Mouse (Mus musculus): ENCODE measurements around the gene Klhl11. TPM values are rescaled to one million over a fixed set of nuclear protein-coding genes. Genes with fewer than 3 reads are reported as not detected.

The Klhl11 gene
- total RNA-seq, 2 experiments from 2014 or later, result 4.7 to 4.9 TPM

DNA sequence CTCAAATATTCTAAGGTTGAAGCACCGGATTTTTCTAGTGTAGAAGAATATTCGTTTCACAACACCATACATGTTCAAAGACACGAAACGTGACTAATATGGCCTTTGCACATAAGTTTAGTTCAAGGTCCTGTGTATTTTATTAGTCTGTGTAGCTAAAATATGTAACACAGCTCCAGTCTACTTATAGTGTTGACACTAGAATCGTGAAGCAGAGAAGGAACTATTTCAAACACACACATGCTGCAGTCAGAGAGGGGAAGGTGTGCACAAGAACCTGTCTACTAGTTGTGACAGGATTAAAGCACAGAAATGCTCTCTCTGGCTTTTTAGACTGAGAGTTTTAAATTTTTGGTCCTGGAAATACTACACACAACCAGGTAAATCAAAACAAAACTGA lies 14.8 kb downstream of the Klhl11 start:
- TF ChIP-seq CTCF (IDR thresholded peaks at IDR 0.05), result no peak
- Histone ChIP-seq H3K4me3 (no peak overlapping the region), H3K27ac (no peak overlapping the region)
- intact Hi-C loops (cut with DNase I), result no loop called here
- DNase-seq, result no peak

DNA sequence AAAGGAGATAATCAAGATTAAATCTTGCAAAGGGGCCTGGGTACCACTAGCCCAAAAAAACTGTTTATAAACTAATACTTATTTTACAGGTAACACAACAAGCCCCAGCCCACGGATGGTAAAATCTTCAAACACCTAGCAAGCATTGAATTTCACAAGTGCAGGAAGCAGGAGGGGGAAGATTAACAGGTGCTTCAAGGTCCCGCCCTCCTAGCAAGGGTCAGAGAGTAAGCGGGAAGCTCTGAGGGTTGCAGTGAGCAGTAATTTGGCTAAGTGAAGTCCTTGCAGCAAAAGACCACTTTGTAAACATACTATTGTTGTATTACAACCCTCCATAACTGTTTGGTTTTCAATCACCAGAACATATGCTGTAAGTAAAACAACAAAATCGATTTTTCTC lies 15.3 kb downstream of the Klhl11 start:
- intact Hi-C loops (cut with DNase I), result no loop called here
- Histone ChIP-seq H3K27ac (no peak overlapping the region), H3K4me3 (no peak overlapping the region)
- no peak for TF ChIP-seq CTCF (IDR thresholded peaks at IDR 0.05)
- no peak for DNase-seq

DNA sequence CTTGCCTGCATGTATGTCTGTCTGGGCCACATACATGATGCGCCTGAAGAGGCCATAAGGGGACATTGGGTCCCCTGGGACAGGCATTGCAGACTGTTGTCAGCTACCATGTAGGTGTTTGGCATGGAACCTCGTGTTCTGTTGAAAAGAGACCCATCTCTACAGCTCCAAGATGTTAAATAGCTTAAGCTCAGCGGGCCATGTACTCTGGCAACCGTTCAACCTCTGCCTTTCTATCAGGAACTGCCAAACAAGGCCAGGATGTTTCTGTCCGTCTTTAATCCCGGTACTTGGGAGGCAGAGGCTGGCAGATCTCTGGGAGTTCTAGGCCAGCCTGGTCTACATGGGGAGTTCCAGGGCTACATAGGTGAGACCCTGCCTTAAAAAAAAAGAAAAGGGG lies 29.9 kb downstream of the Klhl11 start:
- intact Hi-C loops (cut with DNase I), result no loop called here
- H3K4me3 ChIP-seq, result no peak overlapping the region
- DNase-seq, result no peak
- no peak for TF ChIP-seq CTCF (IDR thresholded peaks at IDR 0.05)
- H3K27ac ChIP-seq, result no peak overlapping the region

DNA sequence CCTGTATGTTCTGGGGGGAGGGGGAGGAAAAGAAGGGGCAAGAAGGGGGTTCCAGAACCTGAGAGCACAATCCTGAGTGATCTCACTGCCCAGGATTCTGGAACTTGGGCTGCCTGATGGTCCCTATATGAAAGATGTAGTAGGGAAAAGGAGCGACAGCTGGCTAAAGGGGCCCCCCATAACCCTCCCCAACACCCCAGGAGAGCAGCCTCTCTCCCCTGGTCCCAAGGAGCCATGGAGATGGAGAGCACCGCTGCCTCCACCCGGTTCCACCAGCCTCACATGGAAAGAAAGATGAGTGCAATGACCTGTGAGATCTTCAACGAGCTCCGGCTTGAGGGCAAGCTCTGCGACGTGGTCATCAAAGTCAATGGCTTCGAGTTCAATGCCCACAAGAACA lies 30.7 kb downstream of the Klhl11 start, which contains the start of the genes Nt5c3b and Klhl10:
TSS of gene Nt5c3b (minus strand) at position 12 of the 400 bp plus-strand sequence.
TSS of gene Klhl10 (plus strand) at position 121 of the 400 bp plus-strand sequence.
- no peak for DNase-seq
- no peak for TF ChIP-seq CTCF (IDR thresholded peaks at IDR 0.05)
- Histone ChIP-seq H3K27ac (peak within 1 kb of the TSS; percentile 85), H3K4me3 (peak within 1 kb of the TSS; percentile 93)
- intact Hi-C loops (cut with DNase I), result no loop called here

DNA sequence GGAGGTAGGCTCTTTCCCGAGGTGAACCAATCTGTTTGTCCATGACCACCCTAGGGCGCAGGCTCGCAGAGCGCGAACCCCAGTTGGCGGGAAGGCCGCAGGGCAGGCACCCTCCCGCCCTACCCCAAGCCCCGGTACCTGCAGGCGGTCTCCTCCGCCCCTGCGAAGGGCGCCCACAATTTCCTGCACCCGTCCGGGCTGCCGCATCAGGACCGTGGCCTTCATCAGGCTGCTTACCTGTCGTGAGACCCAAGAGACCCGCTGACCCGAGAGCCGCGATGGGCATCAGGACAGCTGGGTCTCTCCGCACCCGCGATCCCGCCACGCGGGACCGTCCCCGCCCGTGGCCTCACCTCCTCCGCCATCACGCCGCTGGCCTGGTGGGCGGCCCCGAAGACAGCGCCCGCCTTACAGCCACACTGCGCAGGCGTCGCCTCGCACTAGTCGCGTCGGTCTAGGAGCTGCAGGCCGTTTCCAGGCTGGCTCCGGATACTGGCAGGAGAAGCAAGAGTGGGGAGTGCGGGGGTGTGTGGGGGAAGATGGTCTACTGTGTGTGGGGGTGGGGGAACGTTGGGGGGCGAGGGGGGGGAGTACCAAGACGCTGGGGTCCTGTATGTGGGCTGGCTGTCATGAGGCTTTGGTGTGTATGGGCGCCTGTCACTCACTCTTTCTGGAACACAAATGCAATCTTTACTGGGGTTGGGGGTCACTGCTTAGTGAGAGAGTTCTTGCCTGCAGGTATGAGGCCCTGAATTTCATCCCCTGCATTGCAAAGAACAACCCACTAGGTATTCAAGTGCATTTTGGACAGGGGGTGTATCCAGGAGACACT lies 31.6 kb downstream of the Klhl11 start:
- DNase-seq, result peak; percentile 91
- intact Hi-C loops (cut with DNase I), result no loop called here
- H3K4me3 ChIP-seq, result peak overlapping the region; percentile 93
- no peak for TF ChIP-seq CTCF (IDR thresholded peaks at IDR 0.05)
- peak overlapping the region; percentile 85 for H3K27ac ChIP-seq

DNA sequence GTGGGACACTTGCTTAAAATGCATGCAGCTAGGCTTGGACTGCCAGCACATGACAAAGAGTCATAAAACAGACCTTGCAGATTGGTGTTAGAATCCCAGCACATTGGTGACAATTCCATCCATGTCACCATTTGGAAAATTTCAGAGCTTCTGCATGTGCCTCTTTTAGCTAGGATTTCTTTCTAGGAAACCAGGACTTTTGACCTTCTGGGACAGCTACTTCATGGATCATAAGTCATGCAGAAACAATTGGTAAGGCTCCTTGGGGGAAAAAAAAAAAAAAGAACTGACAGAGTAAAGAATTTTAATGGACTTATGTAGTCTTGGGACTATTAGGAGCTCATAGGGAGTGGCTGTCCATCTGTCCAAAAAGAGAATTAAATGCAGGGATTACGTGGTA lies 34.6 kb downstream of the Klhl11 start:
- intact Hi-C loops (cut with DNase I), result no loop called here
- no peak overlapping the region for H3K27ac ChIP-seq
- DNase-seq, result no peak
- no peak for TF ChIP-seq CTCF (IDR thresholded peaks at IDR 0.05)
- no peak overlapping the region for H3K4me3 ChIP-seq

DNA sequence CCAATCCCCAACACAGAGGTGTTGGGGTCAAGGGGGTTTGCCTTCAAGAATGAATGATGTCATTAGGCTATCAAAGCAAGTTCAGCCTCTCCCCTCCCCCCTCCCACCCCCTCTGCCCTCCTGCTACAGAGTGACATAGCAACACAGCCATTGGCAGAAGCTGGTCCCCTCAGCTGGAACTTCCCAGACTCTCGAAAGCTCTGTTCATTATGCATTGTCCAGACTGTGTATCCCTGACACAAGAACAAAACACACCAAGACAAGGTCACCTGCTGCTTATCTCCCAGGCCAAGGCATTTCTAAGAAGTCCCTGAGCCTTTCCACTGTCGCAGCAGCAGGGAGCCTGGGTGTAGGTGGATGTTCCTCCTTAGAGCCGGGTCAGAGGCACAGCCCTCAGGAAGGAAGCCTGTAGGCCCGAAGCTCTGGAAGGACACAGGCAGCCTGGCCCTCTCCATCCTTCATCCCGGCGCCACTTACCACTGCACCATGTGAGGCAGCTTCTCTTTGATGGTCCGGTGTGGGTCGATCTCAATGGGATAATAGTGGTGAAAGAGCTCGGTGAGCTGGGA lies 36.8 kb downstream of the Klhl11 start:
- H3K27ac ChIP-seq, result no peak overlapping the region
- TF ChIP-seq CTCF (IDR thresholded peaks at IDR 0.05), result no peak
- intact Hi-C loops (cut with DNase I), result no loop called here
- no peak for DNase-seq
- no peak overlapping the region for H3K4me3 ChIP-seq

DNA sequence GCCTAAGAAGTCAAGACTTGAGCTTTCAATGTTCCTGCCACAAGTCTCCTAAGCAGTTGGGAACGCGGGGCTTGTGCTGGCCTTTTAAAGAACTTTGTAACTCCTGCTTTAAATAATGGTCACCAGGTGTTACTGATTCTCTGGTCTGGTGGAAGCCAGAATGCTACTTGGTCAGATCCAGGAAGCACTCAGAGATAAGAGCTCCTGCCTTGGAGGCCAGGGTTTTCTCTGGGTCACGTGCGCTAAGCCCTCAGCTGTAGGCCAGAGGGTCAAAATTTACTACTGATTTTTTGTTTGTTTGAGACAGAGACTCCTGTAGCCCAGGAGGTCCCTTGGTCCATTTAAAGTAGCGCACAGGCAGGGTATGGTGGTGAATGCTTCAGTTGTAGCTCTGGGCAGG lies 40.5 kb downstream of the Klhl11 start:
- DNase-seq, result no peak

DNA sequence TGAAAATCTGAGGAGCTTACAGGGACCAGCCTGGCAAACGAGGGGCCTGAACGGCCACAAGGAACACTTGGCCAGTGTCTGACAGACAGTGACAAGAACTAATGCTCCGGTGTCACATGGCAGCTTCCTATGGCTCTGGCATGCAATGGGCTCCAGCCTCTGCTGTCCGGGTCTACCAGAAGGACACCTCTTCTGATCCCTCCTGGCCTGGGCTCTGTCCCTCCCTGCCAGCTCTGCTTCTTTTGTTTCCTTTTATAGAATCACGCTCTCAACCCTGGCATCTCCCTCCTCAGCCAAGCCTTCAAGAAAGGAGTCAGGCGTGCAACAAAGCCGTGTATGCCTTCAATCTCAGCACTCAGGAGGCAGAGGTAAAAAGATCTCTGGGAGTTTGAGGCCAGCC lies 42.5 kb downstream of the Klhl11 start:
- no peak for DNase-seq
- H3K27ac ChIP-seq, result no peak overlapping the region

More for the DNA sequence above, 40.5 kb downstream of the Klhl11 start:
- no peak overlapping the region for H3K27ac ChIP-seq
- no peak overlapping the region for H3K4me3 ChIP-seq
- no peak for TF ChIP-seq CTCF (IDR thresholded peaks at IDR 0.05)
- intact Hi-C loops (cut with DNase I), result no loop called here

DNA sequence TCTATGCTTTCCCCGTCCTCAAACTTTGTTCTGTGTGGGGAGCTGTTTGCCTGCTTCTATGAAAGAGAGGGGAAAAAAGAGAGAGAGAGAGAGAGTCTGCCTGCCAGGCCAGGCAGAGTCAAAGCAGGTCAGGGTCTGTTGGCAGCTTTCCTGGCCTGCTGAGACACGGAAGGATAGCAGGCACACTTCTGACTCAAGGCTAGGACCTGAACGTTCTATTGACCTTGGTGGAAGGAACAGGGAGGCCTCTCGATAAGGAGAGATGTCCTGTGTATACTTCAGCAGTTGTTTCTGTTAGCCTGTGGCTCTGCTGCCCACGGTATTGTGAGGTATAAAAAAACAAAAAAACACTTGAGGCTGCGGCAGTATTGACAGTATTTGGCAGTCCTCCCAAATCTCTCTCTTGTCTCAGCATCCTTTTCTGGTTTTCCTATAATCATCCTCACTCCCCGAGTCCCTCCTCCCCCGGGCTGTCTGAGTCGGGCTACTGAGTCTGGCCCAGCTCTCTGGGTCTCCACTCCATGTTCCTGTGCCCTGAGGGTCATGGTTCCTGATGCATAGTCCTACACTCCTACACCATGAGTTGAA lies 43.8 kb downstream of the Klhl11 start:
- DNase-seq, result peak; percentile 13
- no peak for TF ChIP-seq CTCF (IDR thresholded peaks at IDR 0.05)
- intact Hi-C loops (cut with DNase I), result no loop called here
- Histone ChIP-seq H3K27ac (no peak overlapping the region), H3K4me3 (no peak overlapping the region)

More for the DNA sequence above, 42.5 kb downstream of the Klhl11 start:
- no peak overlapping the region for H3K4me3 ChIP-seq
- intact Hi-C loops (cut with DNase I), result no loop called here
- no peak for TF ChIP-seq CTCF (IDR thresholded peaks at IDR 0.05)

DNA sequence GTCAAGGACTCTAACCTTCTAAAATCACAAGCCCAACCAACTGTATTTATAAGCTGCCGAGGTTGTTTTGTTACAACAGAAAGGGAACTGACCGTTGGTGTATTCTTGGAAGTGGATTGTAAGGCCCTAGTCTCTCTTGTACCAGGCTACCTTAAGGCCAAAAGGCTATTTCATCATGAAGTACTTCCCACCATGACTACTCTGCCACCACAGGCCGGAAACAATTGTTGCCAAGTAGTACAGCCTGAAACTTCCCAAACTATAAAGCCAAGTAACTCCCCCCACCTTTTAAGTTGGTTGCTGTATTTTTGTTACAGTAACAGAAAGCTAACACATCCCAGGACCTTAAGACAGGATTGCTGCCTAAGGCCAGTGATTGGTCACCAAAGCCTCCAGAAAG lies 45.7 kb downstream of the Klhl11 start:
- H3K4me3 ChIP-seq, result no peak overlapping the region
- no peak overlapping the region for H3K27ac ChIP-seq
- peak; percentile 4 for DNase-seq
- intact Hi-C loops (cut with DNase I), result loop anchor here (2.0 kb wide), 2 partner anchors 46 to 128 kb away; partner anchors contain the start of gene Klhl11
- no peak for TF ChIP-seq CTCF (IDR thresholded peaks at IDR 0.05)

DNA sequence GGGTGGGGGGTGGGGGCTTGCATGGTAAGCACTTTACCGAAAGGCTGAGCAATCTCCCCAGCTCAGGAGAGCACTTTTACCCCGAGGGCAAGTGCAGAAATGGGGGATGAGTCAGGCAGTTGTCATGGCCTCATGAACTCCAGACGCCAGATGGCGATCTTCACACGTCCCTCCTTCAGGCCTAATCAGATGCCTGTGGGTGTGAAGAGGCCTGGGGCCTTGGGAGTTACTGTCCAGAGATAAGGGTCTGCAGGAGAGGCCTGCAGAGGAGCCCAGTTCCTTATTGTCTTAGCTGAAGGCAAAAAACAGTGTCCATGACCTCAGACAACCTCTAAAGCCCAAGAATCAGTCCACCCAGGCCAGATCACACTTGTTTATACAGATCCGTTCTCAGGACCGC lies 46.7 kb downstream of the Klhl11 start:
- intact Hi-C loops (cut with DNase I), result loop anchor here (2.0 kb wide), 2 partner anchors 47 to 129 kb away; partner anchors contain the start of gene Klhl11
- DNase-seq, result peak; percentile 82
- Histone ChIP-seq H3K27ac (peak overlapping the region; percentile 28; the same call in 1 of the 2 replicates), H3K4me3 (no peak overlapping the region)
- TF ChIP-seq CTCF (IDR thresholded peaks at IDR 0.05), result peak; percentile 79

DNA sequence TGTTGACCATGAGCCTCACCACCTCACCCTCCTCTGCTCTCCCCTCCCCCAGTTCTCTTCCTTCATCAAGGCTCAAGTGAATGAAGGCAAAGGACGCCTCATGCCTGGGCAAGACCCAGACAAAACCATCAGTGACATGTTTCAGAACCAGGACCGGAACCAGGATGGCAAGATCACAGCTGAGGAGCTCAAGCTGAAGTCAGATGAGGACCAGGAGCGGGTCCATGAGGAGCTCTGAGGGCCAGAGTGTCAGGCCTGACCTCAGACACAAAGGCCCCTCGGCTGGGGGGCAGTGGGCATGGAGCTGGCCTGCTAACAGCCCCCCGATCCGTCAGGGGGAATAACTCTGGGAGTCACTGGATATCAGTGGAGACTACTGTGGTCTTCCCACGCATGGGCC lies 48.7 kb downstream of the Klhl11 start:
- intact Hi-C loops (cut with DNase I), result no loop called here
- Histone ChIP-seq H3K4me3 (no peak overlapping the region), H3K27ac (no peak overlapping the region)
- DNase-seq, result no peak
- no peak for TF ChIP-seq CTCF (IDR thresholded peaks at IDR 0.05)

Data from gastrocnemius, adult 2 months (tissue).